Mouse (Mus musculus) heart, postnatal 25 days (tissue): ENCODE data around the gene Mcm3ap. TPM values are rescaled to one million over a fixed set of nuclear protein-coding genes. Genes with fewer than 3 reads are reported as not detected.

Source experiments
- DNase-seq: peaks from one replicate; pipeline ENCODE4 v3.0.0; 2022; ENCODE audit warnings: low spot score
- intact Hi-C: fragments of 180-260 bp; cut with DNase I; formaldehyde crosslinking; loops from one replicate; pipeline ENCODE4 v1.15.1; 2025
- total RNA-seq, 2 experiments: library from RNA; stranded (reverse); gene quantifications; 2 replicates each; pipeline ENCODE4 v1.2.3; 2021

Mcm3ap gene
- total RNA-seq, 2 experiments from 2014 or later, result 22.8 to 27.1 TPM

DNA sequence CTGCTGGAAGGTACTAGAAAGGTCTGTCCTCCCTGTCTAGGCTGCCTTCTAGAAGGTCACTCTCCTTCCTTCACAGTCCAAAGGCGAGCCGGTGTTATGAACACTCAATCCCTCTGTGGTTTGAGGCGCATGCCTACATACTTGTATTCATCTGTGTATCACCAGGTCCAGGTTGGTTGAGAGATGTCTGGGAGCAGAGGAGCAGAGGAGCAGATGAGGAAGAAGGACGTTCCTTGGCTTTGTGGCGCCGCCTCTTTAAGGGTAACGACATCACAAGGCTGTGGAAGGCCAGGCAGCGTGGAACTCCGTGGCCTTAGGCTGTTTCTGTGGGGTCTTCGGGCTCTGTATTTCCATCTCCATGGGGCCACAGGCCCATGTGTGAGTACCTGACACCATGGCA, 93.2 kb downstream of the Mcm3ap start, which contains the start of gene Spatc1l:
Gene Spatc1l, plus strand, starts transcription at position 301 of the 400 bp plus-strand sequence.
- no peak for DNase-seq
- intact Hi-C loops, result no loop called here

Other genes with a start within 250 kb of the Mcm3ap start
- gene Prmt2, start 231.1 kb upstream of the Mcm3ap start, total RNA-seq, result 10 to 100 TPM; 10.7 to 10.8 TPM
- 1 to 10 TPM; 1.5 to 1.6 TPM for gene S100b, start 215.1 kb upstream of the Mcm3ap start, total RNA-seq
- 10 to 100 TPM; 12.5 TPM for gene Dip2a, start 123.6 kb upstream of the Mcm3ap start, total RNA-seq
- gene AC141477.1, start 28.5 kb upstream of the Mcm3ap start, total RNA-seq, result not detected
- 10 to 100 TPM; 38.1 to 47.4 TPM for gene Pcnt, start 26.1 kb upstream of the Mcm3ap start, total RNA-seq
- under 1 TPM in 1 of 2 experiments, not detected in 1; 0.26 TPM for gene 2610028H24Rik, start 19.8 kb upstream of the Mcm3ap start, total RNA-seq
- 1 to 10 TPM; 3.5 to 4.2 TPM for gene Ybey, start 187 bp downstream of the Mcm3ap start, total RNA-seq
- gene Lss, start 62.7 kb downstream of the Mcm3ap start, total RNA-seq, result 1 to 10 TPM; 7.3 to 7.4 TPM
- not detected for gene Spatc1l, start 93.3 kb downstream of the Mcm3ap start, total RNA-seq
- gene Ftcd, start 106.7 kb downstream of the Mcm3ap start, total RNA-seq, result not detected
- 100 to 1,000 TPM in 1 of 2 experiments, 10 to 100 TPM in 1; 94.0 to 106 TPM for gene Col6a2, start 154.7 kb downstream of the Mcm3ap start, total RNA-seq